Mouse (Mus musculus) heart, embryonic 13.5 days (tissue): Measurements from ENCODE around the gene Cnih4. TPM values are rescaled to one million over a fixed set of nuclear protein-coding genes. Genes with fewer than 3 reads are reported as not detected.
A peak's percentile ranks its signal among the peaks of the same experiment; 100 is the strongest.

Source experiments
- ATAC-seq: fragments of 200-750 bp; cut with Nextera tagmentation; 2 replicates; pipeline ENCODE4 v1.8.0; 2017; ENCODE audit warnings: moderate TSS enrichment; ENCODE audit not compliant: insufficient number of reproducible peaks, low FRiP score, low TSS enrichment; ENCODE audit errors: extremely low read depth
- H3K27ac ChIP-seq: fragments of 300-500 bp; sonication (generic); replicated peaks from 2 replicates; pipeline ENCODE4 v1.5.1; 2015; ENCODE audit warnings: moderate library complexity, mild to moderate bottlenecking, inconsistent platforms
- H3K27me3 ChIP-seq: fragments of 300-500 bp; sonication (generic); replicated peaks from 2 replicates; pipeline ENCODE4 v1.6.1; 2015; ENCODE audit warnings: mild to moderate bottlenecking, inconsistent platforms
- H3K36me3 ChIP-seq: fragments of 300-500 bp; sonication (generic); 2 replicates; pipeline ENCODE4 v1.6.1; 2015; ENCODE audit warnings: mild to moderate bottlenecking, inconsistent platforms
- H3K4me1 ChIP-seq: fragments of 300-500 bp; sonication (generic); 2 replicates; pipeline ENCODE4 v1.6.1; 2015; ENCODE audit warnings: inconsistent platforms
- H3K4me2 ChIP-seq: fragments of 300-500 bp; sonication (generic); 2 replicates; pipeline ENCODE4 v1.6.1; 2015; ENCODE audit warnings: inconsistent platforms, mild to moderate bottlenecking, moderate library complexity
- H3K4me3 ChIP-seq: fragments of 300-500 bp; sonication (generic); 2 replicates; pipeline ENCODE4 v1.5.1; 2015; ENCODE audit warnings: moderate library complexity, mild to moderate bottlenecking, inconsistent platforms
- H3K9ac ChIP-seq: fragments of 300-500 bp; sonication (generic); 2 replicates; pipeline ENCODE4 v1.6.1; 2015; ENCODE audit warnings: inconsistent platforms, mild to moderate bottlenecking, moderate library complexity
- H3K9me3 ChIP-seq: fragments of 300-500 bp; sonication (generic); 2 replicates; pipeline ENCODE4 v1.6.1; 2016; ENCODE audit warnings: inconsistent platforms
- WGBS: fragments of 180-500 bp; shearing (Covaris S2); methylation state at CpG from one replicate; pipeline ENCODE4 v1.1.7; 2015; ENCODE audit warnings: mixed read lengths; 5-methylcytosine and 5-hydroxymethylcytosine counted together
- polyA plus RNA-seq: library from polyadenylated mRNA; unstranded; fragments of >200 nt; fragmentation: Nextera tagmentation; extraction: Ambion mirVana; gene quantifications from 2 replicates; pipeline ENCODE4 v1.2.1, GENCODE M21; 2015

The Cnih4 gene
- 133 and 161 TPM in 2 replicates for polyA plus RNA-seq

DNA sequence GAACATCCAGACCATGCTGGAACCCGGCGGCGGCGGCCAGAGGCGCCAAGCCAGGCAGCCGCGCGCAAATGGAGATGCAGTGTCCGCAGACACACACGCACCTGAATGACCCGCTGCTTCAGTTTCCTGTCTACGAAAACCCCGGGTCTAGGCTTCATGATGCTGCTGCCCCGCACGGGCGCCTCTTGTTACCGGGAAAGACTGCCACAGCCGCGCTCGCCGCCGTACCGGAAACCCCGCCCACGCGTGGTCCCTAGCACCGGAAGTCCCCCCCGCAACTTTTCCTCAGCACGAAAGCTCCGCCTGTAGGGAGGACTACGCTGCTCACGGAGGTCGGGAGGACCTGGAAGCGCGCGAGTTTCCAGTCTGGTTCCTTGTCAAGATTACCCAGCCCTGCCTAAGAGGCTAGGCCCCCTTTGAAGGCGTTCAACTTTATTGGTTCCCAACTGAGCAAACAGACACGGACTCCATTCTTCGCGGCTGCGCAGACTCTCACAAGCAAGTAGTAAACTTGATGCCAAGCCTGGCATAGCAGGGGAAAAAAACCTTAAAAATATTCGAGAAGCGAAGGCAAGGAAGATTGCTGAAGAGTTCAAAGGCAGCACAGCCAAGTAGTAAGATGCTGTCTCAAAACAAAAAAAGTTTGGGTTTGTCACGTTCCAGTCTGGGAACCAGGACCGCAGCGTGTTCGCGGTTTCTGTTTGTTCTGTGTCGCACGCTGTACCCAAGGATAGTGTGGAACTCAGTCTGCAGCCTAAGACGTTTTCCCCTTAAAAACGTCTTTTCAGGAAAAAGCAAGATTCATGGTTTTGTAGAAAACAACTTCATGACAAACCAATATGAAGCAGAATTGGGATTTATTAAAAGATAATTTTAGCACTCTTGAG, at the start of gene Cnih4, which contains the start of gene Nvl:
TSS of gene Cnih4 (plus strand) at position 744 of the 887 bp plus-strand sequence.
TSS of gene Nvl (minus strand) at position 255 of the 887 bp plus-strand sequence.
- Histone ChIP-seq H3K4me1 (peaks cover 21% of the 10 kb centered on the region), H3K27me3 (no peaks in the 10 kb centered on the region), H3K4me2 (peak within 1 kb of the TSS; percentile 87), H3K36me3 (peaks cover 30% of the 10 kb centered on the region), H3K9me3 (no peaks in the 10 kb centered on the region), H3K4me3 (peak within 1 kb of the TSS; percentile 83), H3K9ac (peak within 1 kb of the TSS; percentile 89), H3K27ac (peak within 1 kb of the TSS; percentile 87)
- peak; percentile 92 for ATAC-seq
- WGBS = under 1% methylated on average over 52 of the region's 52 CpGs

DNA sequence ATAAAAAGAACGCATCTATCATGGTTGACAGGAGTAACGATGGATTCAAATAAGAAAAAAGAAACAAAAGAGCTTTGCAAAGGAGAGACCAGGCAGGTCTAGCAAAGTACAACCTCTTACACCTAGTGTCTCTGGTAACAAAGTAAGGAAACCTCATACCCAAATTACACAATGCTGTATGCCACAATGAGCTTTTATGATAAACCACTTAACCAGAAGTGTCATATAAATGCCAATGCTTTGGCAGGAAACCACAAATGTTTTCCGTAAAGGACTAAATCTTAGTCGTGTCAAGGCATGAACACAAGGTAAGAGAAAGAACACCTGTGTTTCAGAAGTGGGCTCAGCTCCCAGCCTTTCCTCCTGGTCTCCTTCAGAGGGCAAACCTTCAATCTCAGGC, 27.4 kb upstream of the Cnih4 start:
- Histone ChIP-seq H3K4me1 (no peaks in the 10 kb centered on the region), H3K27me3 (no peaks in the 10 kb centered on the region), H3K27ac (no peak overlapping the region), H3K9me3 (no peaks in the 10 kb centered on the region), H3K9ac (no peak overlapping the region), H3K4me3 (no peak overlapping the region), H3K36me3 (peaks cover 87% of the 10 kb centered on the region), H3K4me2 (no peak overlapping the region)
- 93% methylated on average over 4 of the region's 4 CpGs for WGBS
- no peak for ATAC-seq

DNA sequence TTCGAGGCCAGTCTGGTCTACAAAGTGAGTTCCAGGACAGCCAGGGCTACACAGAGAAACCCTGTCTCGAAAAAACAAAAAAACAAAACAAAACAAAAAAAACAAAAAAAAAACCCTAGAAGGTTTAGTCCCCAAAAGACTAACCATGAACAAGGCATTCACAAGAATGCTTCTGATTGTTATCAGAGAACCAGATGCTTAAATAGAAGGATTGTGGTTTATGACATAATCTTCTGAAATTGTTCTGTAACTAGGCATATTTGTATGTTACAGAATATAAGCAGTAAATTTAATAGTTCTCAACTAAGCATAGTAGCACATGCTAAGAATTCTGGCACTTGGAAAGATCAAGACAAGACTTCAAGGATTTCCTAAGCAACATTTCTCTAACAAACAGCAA, 20.3 kb upstream of the Cnih4 start:
- Histone ChIP-seq H3K4me1 (no peaks in the 10 kb centered on the region), H3K4me3 (no peak overlapping the region), H3K4me2 (no peak overlapping the region), H3K9me3 (no peaks in the 10 kb centered on the region), H3K36me3 (peaks cover 95% of the 10 kb centered on the region), H3K27me3 (no peaks in the 10 kb centered on the region), H3K27ac (no peak overlapping the region), H3K9ac (no peak overlapping the region)
- ATAC-seq = no peak
- 89% methylated on average over 2 of the region's 2 CpGs for WGBS

DNA sequence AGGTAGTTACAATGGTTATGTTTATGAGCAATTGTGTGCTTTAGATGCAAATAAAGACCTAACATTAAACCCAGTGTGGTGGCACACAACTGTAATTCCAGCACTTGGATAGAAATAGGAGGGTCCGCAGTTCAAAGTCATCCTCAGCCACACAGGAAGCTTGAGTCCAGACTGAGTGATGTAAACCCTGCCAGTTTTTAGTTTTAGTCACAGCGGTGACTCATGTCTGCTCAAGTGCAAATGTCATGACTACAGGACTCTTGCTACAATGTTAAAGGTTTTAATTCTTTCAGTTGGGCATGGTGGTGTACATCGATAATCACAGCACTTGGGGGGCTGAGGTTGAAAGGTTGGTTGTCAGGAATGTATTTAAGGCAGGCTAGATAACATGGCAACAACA, 18.6 kb upstream of the Cnih4 start:
- WGBS = 93% methylated on average over 3 of the region's 3 CpGs
- Histone ChIP-seq H3K27ac (no peak overlapping the region), H3K36me3 (peaks cover 96% of the 10 kb centered on the region), H3K4me3 (no peak overlapping the region), H3K27me3 (no peaks in the 10 kb centered on the region), H3K4me1 (no peaks in the 10 kb centered on the region), H3K9me3 (no peaks in the 10 kb centered on the region), H3K9ac (no peak overlapping the region), H3K4me2 (no peak overlapping the region)
- no peak for ATAC-seq

DNA sequence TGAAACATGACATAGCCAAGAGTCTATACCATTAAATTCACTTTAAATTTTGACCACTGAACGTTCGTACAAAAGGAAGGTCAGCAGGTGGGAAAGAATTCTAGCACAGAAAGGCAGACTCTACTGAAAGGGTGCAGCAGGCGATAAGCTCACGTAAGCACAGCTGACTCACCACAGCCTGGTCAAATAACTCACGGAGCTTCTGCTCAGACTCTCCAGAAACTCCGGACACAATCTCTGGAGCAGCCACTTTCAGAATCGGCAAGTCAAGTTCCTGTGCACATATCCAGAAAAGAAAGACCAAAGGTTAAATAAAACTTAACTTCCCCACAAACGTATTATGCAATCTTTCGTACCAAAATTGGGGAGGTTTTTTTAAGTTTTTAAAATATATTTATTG, 17.7 kb upstream of the Cnih4 start:
- no peak overlapping the region for H3K4me2 ChIP-seq
- H3K4me1 ChIP-seq = no peaks in the 10 kb centered on the region
- no peak for ATAC-seq
- no peaks in the 10 kb centered on the region for H3K9me3 ChIP-seq
- H3K36me3 ChIP-seq = peaks cover 94% of the 10 kb centered on the region
- WGBS = 88% methylated on average over 9 of the region's 9 CpGs
- no peak overlapping the region for H3K9ac ChIP-seq
- H3K27ac ChIP-seq = no peak overlapping the region
- no peaks in the 10 kb centered on the region for H3K27me3 ChIP-seq
- no peak overlapping the region for H3K4me3 ChIP-seq

DNA sequence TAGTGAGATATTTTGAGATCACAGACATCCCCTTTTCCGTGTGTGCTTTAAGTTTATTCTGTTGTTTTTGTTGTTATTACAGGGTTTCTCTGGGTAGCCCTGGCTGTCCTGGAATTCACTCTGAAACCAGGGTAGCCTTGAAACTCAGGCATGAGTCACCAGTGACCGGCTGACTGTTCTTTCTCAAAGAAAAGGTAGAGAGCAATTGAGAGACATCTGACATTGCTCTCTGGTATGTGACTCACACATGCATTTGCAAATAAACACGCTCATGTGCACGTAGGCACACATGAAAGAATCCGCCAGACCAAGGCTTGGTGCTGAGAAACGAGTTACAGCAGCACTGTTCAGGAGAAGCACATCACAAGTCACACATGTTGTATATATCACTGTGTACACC, 12.6 kb upstream of the Cnih4 start:
- no peaks in the 10 kb centered on the region for H3K27me3 ChIP-seq
- no peaks in the 10 kb centered on the region for H3K9me3 ChIP-seq
- no peak overlapping the region for H3K4me3 ChIP-seq
- whole genome bisulfite sequencing = 90% methylated on average over 6 of the region's 6 CpGs
- no peak overlapping the region for H3K4me2 ChIP-seq
- no peak overlapping the region for H3K9ac ChIP-seq
- no peak overlapping the region for H3K27ac ChIP-seq
- peaks cover 95% of the 10 kb centered on the region for H3K36me3 ChIP-seq
- ATAC-seq = no peak
- H3K4me1 ChIP-seq = no peaks in the 10 kb centered on the region

DNA sequence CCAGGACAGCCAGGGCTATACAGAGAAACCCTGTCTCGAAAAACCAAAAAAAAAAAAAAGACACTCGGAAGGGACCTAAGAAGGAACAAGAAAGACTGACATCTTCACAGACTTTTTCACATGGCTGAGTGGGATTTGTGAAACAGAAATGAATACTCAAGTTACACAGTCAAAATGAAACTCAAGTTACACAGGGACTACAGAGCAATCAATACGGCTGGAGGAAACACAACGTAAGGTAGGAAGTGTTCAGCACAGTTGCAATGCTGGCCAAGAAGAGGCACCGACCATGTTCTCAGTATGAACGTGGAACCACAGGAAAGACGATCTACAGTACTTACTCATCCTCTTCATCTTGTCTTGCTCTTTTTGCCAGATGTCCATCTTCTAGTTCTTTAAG, 5.8 kb upstream of the Cnih4 start:
- Histone ChIP-seq H3K4me1 (peaks cover 9% of the 10 kb centered on the region), H3K27me3 (no peaks in the 10 kb centered on the region), H3K4me3 (no peak overlapping the region), H3K9ac (no peak overlapping the region), H3K36me3 (peaks cover 80% of the 10 kb centered on the region), H3K9me3 (no peaks in the 10 kb centered on the region), H3K4me2 (no peak overlapping the region), H3K27ac (no peak overlapping the region)
- no peak for ATAC-seq
- WGBS = 89% methylated on average over 7 of the region's 7 CpGs

DNA sequence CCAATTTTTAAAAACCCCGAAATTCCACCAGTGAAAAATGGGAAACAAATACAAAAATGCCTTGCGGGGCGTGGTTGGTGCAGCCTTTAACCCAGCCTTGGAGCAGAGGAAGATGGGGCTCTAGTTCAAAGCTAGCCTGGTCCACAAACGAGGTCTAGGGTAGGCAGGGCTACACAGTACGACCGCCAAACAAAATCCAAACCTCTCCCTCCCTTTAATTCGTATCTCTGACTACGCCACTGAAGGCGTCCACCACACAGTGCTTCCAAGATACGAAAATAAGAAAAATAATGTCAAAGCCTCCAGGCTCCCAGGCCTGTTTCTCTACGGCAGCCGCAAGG, 914 bp upstream of the Cnih4 start:
- H3K27me3 ChIP-seq = no peaks in the 10 kb centered on the region
- peak overlapping the region; percentile 87 for H3K27ac ChIP-seq
- peak overlapping the region; percentile 87 for H3K4me2 ChIP-seq
- peaks cover 21% of the 10 kb centered on the region for H3K4me1 ChIP-seq
- H3K9ac ChIP-seq = peak overlapping the region; percentile 89
- 0% methylated on average over 12 of the region's 12 CpGs for WGBS
- no peaks in the 10 kb centered on the region for H3K9me3 ChIP-seq
- ATAC-seq = peak; percentile 45; the same call in 1 of the 2 replicates
- H3K36me3 ChIP-seq = peaks cover 35% of the 10 kb centered on the region
- H3K4me3 ChIP-seq = peak overlapping the region; percentile 83

DNA sequence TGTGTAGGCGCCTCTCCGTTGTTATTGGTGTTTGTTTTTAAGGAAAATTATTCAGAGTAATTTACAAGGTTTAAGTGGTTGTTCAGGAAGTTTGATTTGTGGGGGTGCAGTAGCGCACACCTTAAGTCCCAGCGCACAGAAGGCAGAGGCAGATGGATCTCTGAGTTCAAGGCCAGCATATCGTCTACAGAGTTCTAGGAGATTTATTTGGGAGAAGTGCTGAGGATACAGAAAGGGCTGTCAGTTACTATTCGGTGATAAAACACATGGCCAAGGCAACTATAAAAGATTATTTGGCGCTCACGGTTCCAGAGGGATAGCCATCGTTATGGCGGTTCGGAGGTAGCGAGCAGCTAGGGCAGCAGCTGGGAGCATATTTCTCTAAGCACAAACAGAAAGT, 473 bp downstream of the Cnih4 start:
- ATAC-seq = no peak
- Histone ChIP-seq H3K27me3 (no peaks in the 10 kb centered on the region), H3K4me3 (peak overlapping the region; percentile 83), H3K36me3 (peaks cover 22% of the 10 kb centered on the region), H3K9ac (peak overlapping the region; percentile 89), H3K4me2 (peak overlapping the region; percentile 87), H3K9me3 (no peaks in the 10 kb centered on the region), H3K4me1 (peaks cover 21% of the 10 kb centered on the region), H3K27ac (peak overlapping the region; percentile 87)
- WGBS = 15% methylated on average over 12 of the region's 12 CpGs

DNA sequence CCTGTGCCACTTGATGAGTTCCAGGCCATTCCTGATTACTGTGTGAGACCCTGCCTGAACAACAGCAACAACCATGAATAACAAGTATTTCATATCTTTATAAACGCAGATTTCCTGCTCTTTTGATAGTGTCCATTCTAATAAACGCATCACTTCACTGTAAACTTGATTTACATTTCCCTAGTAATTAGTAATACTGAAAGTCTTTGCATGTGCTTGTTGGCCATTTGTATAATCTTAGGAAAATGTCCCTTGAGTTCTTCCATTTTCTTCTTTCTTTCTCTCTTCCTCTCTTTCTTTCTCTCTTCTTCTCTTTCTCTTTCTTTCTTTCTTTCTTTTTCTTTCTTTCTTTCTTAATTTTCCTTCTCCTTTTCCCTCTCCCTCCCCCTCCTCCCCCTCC, 1.7 kb downstream of the Cnih4 start:
- Histone ChIP-seq H3K9ac (0 out of 2 replicates have a peak overlapping the region, but pooled peaks have one; percentile 57), H3K9me3 (no peaks in the 10 kb centered on the region), H3K36me3 (peaks cover 10% of the 10 kb centered on the region), H3K4me3 (no peak overlapping the region), H3K4me1 (peaks cover 21% of the 10 kb centered on the region), H3K4me2 (peak overlapping the region; percentile 87; the same call in 1 of the 2 replicates), H3K27ac (no peak overlapping the region), H3K27me3 (no peaks in the 10 kb centered on the region)
- no peak for ATAC-seq
- WGBS = 79% methylated on average over 2 of the region's 2 CpGs

DNA sequence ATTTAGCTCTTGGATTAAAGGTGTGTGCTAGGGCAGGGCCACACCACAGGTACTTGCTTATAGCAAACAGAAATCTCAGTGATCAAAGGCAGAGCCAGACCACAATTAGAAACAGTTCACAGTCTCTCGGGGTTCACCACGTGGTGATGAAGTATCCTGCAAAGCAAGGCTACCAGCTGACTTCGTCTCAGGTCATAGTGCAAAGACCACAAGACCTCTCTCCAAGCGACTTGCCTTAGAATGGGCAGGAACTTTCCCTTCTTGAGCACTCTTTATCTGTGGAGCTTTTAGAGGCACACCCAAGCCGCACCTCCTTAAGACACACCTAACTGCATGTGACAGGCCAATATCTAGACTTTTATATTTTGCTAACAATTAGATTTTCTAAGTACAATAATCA, 4.0 kb downstream of the Cnih4 start:
- Histone ChIP-seq H3K9ac (no peak overlapping the region), H3K27ac (no peak overlapping the region), H3K4me3 (no peak overlapping the region), H3K4me2 (no peak overlapping the region), H3K36me3 (0 out of 2 replicates have a peak, but pooled peaks cover 3% of the 10 kb centered on the region), H3K9me3 (no peaks in the 10 kb centered on the region), H3K27me3 (no peaks in the 10 kb centered on the region), H3K4me1 (peaks cover 30% of the 10 kb centered on the region)
- no peak for ATAC-seq
- 55% methylated on average over 5 of the region's 5 CpGs for WGBS
